Mouse (Mus musculus): ENCODE results near the gene Phactr4.

Phactr4 gene

GRCm38 (mm10) chr4:132338943-132339342, 83.3 kb downstream of the Phactr4 start:
- no peak for DNase-seq (ENCODE audit: low spot score in 2 of 2)

GRCm38 (mm10) chr4:132332880-132333279, 89.4 kb downstream of the Phactr4 start:
- no peak for DNase-seq (ENCODE audit: low spot score in 2 of 2)

- no peak for DNase-seq (ENCODE audit: low spot score in 2 of 2)
These were observed 90.3 kb downstream of the Phactr4 start for GRCm38 (mm10) chr4:132331960-132332359.

- DNase-seq (ENCODE audit: low spot score in 2 of 2) = no peak
These were observed 92.4 kb downstream of the Phactr4 start for GRCm38 (mm10) chr4:132329835-132330354.

GRCm38 (mm10) chr4:132329115-132329834, 93.0 kb downstream of the Phactr4 start, which contains the start of gene Trnau1ap:
Trnau1ap (minus strand) TSS chr4:132329538.
- peak; percentile 53 to 76 for DNase-seq (ENCODE audit: low spot score in 2 of 2)

GRCm38 (mm10) chr4:132328391-132328982, 93.8 kb downstream of the Phactr4 start:
- DNase-seq (ENCODE audit: low spot score in 2 of 2) = no peak

- DNase-seq (ENCODE audit: low spot score in 2 of 2) = no peak
These were observed 95.8 kb downstream of the Phactr4 start for GRCm38 (mm10) chr4:132326481-132326880.

- DNase-seq (ENCODE audit: low spot score in 2 of 2) = no peak
These were observed 106.6 kb downstream of the Phactr4 start for GRCm38 (mm10) chr4:132315711-132316110.

- no peak for DNase-seq (ENCODE audit: low spot score in 2 of 2)
These were observed 109.7 kb downstream of the Phactr4 start for GRCm38 (mm10) chr4:132312627-132313026.

- DNase-seq (ENCODE audit: low spot score in 2 of 2) = no peak
These were observed 110.5 kb downstream of the Phactr4 start for GRCm38 (mm10) chr4:132311801-132312200.

- DNase-seq (ENCODE audit: low spot score in 2 of 2) = no peak
These were observed 111.1 kb downstream of the Phactr4 start for GRCm38 (mm10) chr4:132311209-132311608.

GRCm38 (mm10) chr4:132309849-132310472, 112.3 kb downstream of the Phactr4 start:
- DNase-seq (ENCODE audit: low spot score in 2 of 2) = peak in 1 of 2 experiments; percentile 32

GRCm38 (mm10) chr4:132309140-132309848, 113.0 kb downstream of the Phactr4 start:
- DNase-seq (ENCODE audit: low spot score in 2 of 2) = peak in 1 of 2 experiments; percentile 42

GRCm38 (mm10) chr4:132308437-132309139, 113.7 kb downstream of the Phactr4 start:
- DNase-seq (ENCODE audit: low spot score in 2 of 2) = peak; percentile 81 to 92

GRCm38 (mm10) chr4:132306004-132306403, 116.3 kb downstream of the Phactr4 start:
- no peak for DNase-seq (ENCODE audit: low spot score in 2 of 2)

All from left cerebral cortex, adult 9 months (tissue).